Mouse (Mus musculus): ENCODE measurements around the gene Gnl3l.

Gnl3l gene

GRCm38 (mm10) chrX:151016938-151017877 is at the start of gene Gnl3l:
TSS of gene Gnl3l (minus strand) at chrX:151017322.
- peak; percentile 62 to 82 for DNase-seq (ENCODE audit: low spot score in 2 of 2)

- DNase-seq (ENCODE audit: low spot score in 2 of 2), result no peak
Measured at GRCm38 (mm10) chrX:151066071-151066666, 49.0 kb upstream of the Gnl3l start.

GRCm38 (mm10) chrX:151061615-151062299 is 44.6 kb upstream of the Gnl3l start:
- DNase-seq (ENCODE audit: low spot score in 2 of 2), result no peak

- DNase-seq (ENCODE audit: low spot score in 2 of 2), result no peak
Measured at GRCm38 (mm10) chrX:151059346-151059745, 42.2 kb upstream of the Gnl3l start.

- DNase-seq (ENCODE audit: low spot score in 2 of 2), result no peak
Measured at GRCm38 (mm10) chrX:151055559-151055958, 38.4 kb upstream of the Gnl3l start.

GRCm38 (mm10) chrX:151054489-151054888 is 37.4 kb upstream of the Gnl3l start:
- no peak for DNase-seq (ENCODE audit: low spot score in 2 of 2)

- DNase-seq (ENCODE audit: low spot score in 2 of 2), result no peak
Measured at GRCm38 (mm10) chrX:151050337-151050736, 33.2 kb upstream of the Gnl3l start.

- no peak for DNase-seq (ENCODE audit: low spot score in 2 of 2)
Measured at GRCm38 (mm10) chrX:151049661-151050215, 32.6 kb upstream of the Gnl3l start.

- peak in 1 of 2 experiments; percentile 24 for DNase-seq (ENCODE audit: low spot score in 2 of 2)
Measured at GRCm38 (mm10) chrX:151047431-151048058, 30.4 kb upstream of the Gnl3l start.

GRCm38 (mm10) chrX:151046777-151047430 is 29.8 kb upstream of the Gnl3l start:
- peak; percentile 66 to 77 for DNase-seq (ENCODE audit: low spot score in 2 of 2)

GRCm38 (mm10) chrX:151046321-151046720 is 29.2 kb upstream of the Gnl3l start:
- no peak for DNase-seq (ENCODE audit: low spot score in 2 of 2)

GRCm38 (mm10) chrX:151045850-151046249 is 28.7 kb upstream of the Gnl3l start, which contains the start of gene Fgd1:
TSS of gene Fgd1 (plus strand) at chrX:151046150.
- DNase-seq (ENCODE audit: low spot score in 2 of 2), result no peak

GRCm38 (mm10) chrX:151041223-151041622 is 24.1 kb upstream of the Gnl3l start:
- DNase-seq (ENCODE audit: low spot score in 2 of 2), result no peak

GRCm38 (mm10) chrX:151031400-151031799 is 14.3 kb upstream of the Gnl3l start:
- no peak for DNase-seq (ENCODE audit: low spot score in 2 of 2)

- DNase-seq (ENCODE audit: low spot score in 2 of 2), result no peak
Measured at GRCm38 (mm10) chrX:151018798-151019197, 1.7 kb upstream of the Gnl3l start.

- DNase-seq (ENCODE audit: low spot score in 2 of 2), result no peak
Measured at GRCm38 (mm10) chrX:151017897-151018296, 775 bp upstream of the Gnl3l start.

- DNase-seq (ENCODE audit: low spot score in 2 of 2), result no peak
Measured at GRCm38 (mm10) chrX:150996775-150997174, 20.3 kb downstream of the Gnl3l start.

GRCm38 (mm10) chrX:150981621-150982020 is 35.5 kb downstream of the Gnl3l start:
- DNase-seq (ENCODE audit: low spot score in 2 of 2), result no peak

GRCm38 (mm10) chrX:150975424-150975823 is 41.7 kb downstream of the Gnl3l start:
- no peak for DNase-seq (ENCODE audit: low spot score in 2 of 2)

- DNase-seq (ENCODE audit: low spot score in 2 of 2), result no peak
Measured at GRCm38 (mm10) chrX:150963027-150963426, 54.1 kb downstream of the Gnl3l start.

- DNase-seq (ENCODE audit: low spot score in 2 of 2), result no peak
Measured at GRCm38 (mm10) chrX:150960702-150961101, 56.4 kb downstream of the Gnl3l start.

Data from urinary bladder, adult 18-20 months (tissue).